ENCODE assay signal across 14 mouse cellular contexts in genomic region chr6:147822215-147822614, GRCm38 (mm10).
A peak's percentile ranks its signal among the peaks of the same experiment; 100 is the strongest.
DNase-seq lines count a peak whose midpoint lies in the region; ATAC-seq and TF ChIP-seq lines count a peak whose summit lies in the region.
"Had no signal": no experiment of that assay in that cellular context is flagged by ENCODE, and none has a peak within 500 bp of the region (broad histone marks: within the 10 kb centered on the region; RNA-seq: fewer than 3 reads in every experiment).

No protein-coding gene starts in this region.

- H3K27ac ChIP-seq in kidney, embryonic 14.5 days (ENCODE audit: low read depth, low read length): no peak overlapping the region
- H3K27ac ChIP-seq in gastrocnemius, adult 2 months: no peak overlapping the region
- H3K27ac ChIP-seq: limb, embryonic 12.5 days; macrophage; stomach, embryonic 15.5 days had no signal

- H3K4me1 ChIP-seq in kidney, embryonic 14.5 days (ENCODE audit: control insufficient read depth, insufficient read depth, low read length): 0 out of 2 replicates have a peak, but pooled peaks cover 4% of the 10 kb centered on the region
- H3K4me1 ChIP-seq: limb, embryonic 12.5 days; stomach, embryonic 15.5 days had no signal

- H3K9me3 ChIP-seq in kidney, embryonic 14.5 days (ENCODE audit: control insufficient read depth, low read length): no peaks in the 10 kb centered on the region
- H3K9me3 ChIP-seq: limb, embryonic 12.5 days; stomach, embryonic 15.5 days had no signal

- H3K9ac ChIP-seq in kidney, embryonic 14.5 days (ENCODE audit: low read depth, low read length): no peak overlapping the region
- H3K9ac ChIP-seq: limb, embryonic 12.5 days; stomach, embryonic 15.5 days had no signal

- intact Hi-C loops in gastrocnemius, adult 2 months (cut with DNase I): loop anchor here (10.0 kb wide), 1 partner anchor 123 kb away; no protein-coding TSS in a partner anchor
- intact Hi-C loops in heart, postnatal 25 days (cut with DNase I): no loop called here

- no peak overlapping the region for H3K4me3 ChIP-seq in kidney, embryonic 14.5 days (ENCODE audit: low read length)
- no peak overlapping the region for H3K4me3 ChIP-seq in gastrocnemius, adult 2 months
- H3K4me3 ChIP-seq: limb, embryonic 12.5 days; myocyte; stomach, embryonic 15.5 days had no signal

- no peak overlapping the region for H3K4me2 ChIP-seq in kidney, embryonic 14.5 days (replicated peaks; ENCODE audit: low read depth, low read length)
- H3K4me2 ChIP-seq: limb, embryonic 12.5 days; stomach, embryonic 15.5 days had no signal

- TF ChIP-seq CTCF in brain, embryonic 14.5 days (IDR thresholded peaks at IDR 0.05; ENCODE audit: borderline replicate concordance, extremely low read depth, insufficient read depth, insufficient read length): no peak
- TF ChIP-seq CTCF in gastrocnemius, adult 2 months (IDR thresholded peaks at IDR 0.05): peak; percentile 7; the same call in 1 of the 2 replicates

- no peaks in the 10 kb centered on the region for H3K27me3 ChIP-seq in kidney, embryonic 14.5 days (ENCODE audit: control insufficient read depth, insufficient read depth, low read length)
- H3K27me3 ChIP-seq: limb, embryonic 12.5 days; stomach, embryonic 15.5 days had no signal

- no peak for DNase-seq in kidney, adult 11 months
- DNase-seq in brain, embryonic 14.5 days (ENCODE audit: low read depth): peak; percentile 18
- peak; percentile 41 for DNase-seq in gastrocnemius, adult 2 months
- peak; percentile 26 for DNase-seq in heart, postnatal 25 days (ENCODE audit: low spot score)
- DNase-seq in testis, postnatal 10 days (ENCODE audit: low spot score): no peak
- no peak for DNase-seq in adrenal gland, adult 8-10 months
- DNase-seq in frontal cortex, postnatal 25 days (ENCODE audit: low spot score in 2 of 2): no peak
- DNase-seq: cerebellum, adult 11 months; right cerebral cortex, adult 18-20 months had no signal

- no peak for TF ChIP-seq POLR2A in brain, embryonic 14.5 days (IDR thresholded peaks at IDR 0.05; ENCODE audit: borderline replicate concordance, extremely low read depth, insufficient read depth, insufficient read length, poor library complexity, severe bottlenecking)

- ATAC-seq in kidney, embryonic 14.5 days (ENCODE audit: low FRiP score, low TSS enrichment): peak; percentile 96

- no peaks in the 10 kb centered on the region for H3K36me3 ChIP-seq in kidney, embryonic 14.5 days (ENCODE audit: control insufficient read depth, insufficient read depth, low read length)
- H3K36me3 ChIP-seq: limb, embryonic 12.5 days; stomach, embryonic 15.5 days had no signal

- 4% methylated on average over 4 of the region's 4 CpGs for WGBS in kidney, embryonic 14.5 days

Comparison
In these comparisons a context has a peak if more than half of its experiments do, and no peak if none do; other contexts are left out.
1. DNase-seq: peak in brain, embryonic 14.5 days (single experiment), gastrocnemius, adult 2 months (single experiment) and heart, postnatal 25 days (single experiment); none in kidney, adult 11 months (single experiment), testis, postnatal 10 days (single experiment), adrenal gland, adult 8-10 months (single experiment) and frontal cortex, postnatal 25 days (0 of 2).